Mouse (Mus musculus): Measurements from ENCODE around the gene Bcar3.

- no peak for TF ChIP-seq CTCF (IDR thresholded peaks at IDR 0.05; ENCODE audit: low read depth, low read length)
- TF ChIP-seq POLR2A (IDR thresholded peaks at IDR 0.05; ENCODE audit: borderline replicate concordance, low read depth, low read length), result no peak
These were observed 225.1 kb downstream of the Bcar3 start for GRCm38 (mm10) chr3:122519082-122519481.

All from bone marrow macrophage, adult 2 months (primary cell).